Mouse (Mus musculus) cerebellum, adult 11-12 months (tissue): ENCODE measurements around the gene Itpkb.

Experiments
- DNase-seq: peaks from one replicate; pipeline ENCODE4 v3.0.0; 2022

The Itpkb gene

DNA sequence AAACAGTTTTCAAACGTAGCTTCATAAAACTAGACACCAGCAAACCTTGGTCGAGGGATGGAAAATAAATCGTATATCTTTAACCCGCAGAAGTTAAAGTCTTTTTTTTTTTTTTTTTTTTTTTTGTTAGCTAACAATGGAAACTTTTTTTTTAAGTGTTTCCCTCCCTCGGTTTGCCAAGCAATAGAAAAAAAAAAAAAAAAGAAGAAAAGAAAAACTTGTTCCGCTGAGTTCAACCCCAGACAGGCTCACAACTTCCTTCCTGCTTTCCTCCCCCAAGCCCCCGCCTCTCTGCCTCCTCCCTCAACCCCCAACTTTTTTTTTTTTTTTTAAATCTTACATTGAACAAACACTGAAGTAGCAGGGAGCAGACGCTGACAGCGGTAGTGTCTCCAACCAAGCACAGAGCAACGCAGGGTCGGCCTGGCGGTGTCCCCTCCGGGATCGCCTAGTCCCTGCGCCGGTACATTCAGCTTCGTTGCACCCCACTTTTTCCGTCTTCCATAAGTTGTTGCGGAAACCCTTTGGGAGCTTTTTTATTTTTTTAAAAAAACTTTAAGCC lies at the start of gene Itpkb:
Gene Itpkb (plus strand): TSS at position 341 of the 562 bp plus-strand sequence.
- DNase-seq: peak; percentile 31

DNA sequence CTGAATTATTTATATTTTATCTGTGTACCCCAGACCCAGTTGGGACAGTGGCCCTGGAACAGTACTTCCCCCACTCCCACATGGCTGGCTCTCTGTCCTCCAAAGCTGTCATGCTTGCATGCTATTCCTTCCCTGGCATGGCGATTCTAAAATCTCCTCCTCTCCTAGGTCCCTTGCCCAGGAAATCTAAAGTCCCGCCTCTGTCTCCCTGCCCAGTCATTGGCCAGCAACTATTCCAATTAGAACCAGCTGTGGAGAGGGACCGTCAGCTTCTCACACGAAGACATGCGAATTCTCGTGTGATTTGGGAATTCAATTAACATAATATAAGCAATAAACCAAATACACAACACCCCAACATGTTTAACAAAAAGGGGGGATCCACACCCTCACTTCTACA lies 47.7 kb upstream of the Itpkb start:
- DNase-seq: no peak

DNA sequence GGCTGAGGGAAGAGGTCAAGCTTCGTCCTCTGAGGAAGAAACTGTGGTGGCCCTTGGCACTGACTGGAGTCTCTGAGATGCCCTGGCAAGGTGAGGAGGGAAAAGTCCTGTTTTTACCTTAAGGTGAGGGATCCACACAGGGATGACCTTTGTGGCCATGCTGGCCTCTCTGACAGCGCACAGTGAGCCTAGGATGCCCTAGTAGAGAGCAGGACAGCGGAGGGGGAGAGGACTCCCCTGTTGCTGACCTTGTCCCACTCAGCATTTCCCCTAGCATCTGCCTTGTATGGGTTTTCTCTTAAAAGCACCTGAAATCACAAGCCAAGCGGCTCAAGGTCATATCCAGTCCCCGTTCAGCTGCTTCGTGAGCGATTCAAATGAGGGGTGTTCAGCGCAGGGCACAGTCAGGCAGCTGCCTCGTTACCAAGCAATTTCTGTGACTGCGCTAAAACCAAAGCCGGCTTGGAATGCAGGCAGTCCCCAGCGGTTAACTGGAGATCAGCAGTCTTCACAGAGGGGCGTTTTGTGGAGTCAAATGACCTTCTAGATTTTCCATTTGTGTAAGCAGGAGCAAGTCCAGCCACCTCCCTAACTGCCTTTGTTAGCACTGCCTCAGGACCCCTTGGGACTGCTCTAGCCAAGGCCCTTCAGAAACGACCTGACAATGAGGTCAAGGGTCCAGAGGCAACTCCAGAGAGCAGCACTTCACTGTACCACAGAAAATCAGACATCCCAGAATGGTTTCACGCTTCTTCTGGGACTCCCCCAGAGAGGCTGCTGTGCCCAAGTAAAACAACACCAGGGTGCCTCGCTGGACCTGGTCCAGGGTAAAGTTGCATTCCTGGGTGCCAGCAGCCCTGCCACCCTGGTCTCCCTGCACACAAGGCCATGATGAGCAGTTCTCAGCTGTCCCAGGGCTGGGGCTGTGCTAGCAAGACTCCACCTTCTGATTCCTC lies 46.2 kb upstream of the Itpkb start:
- DNase-seq: no peak

DNA sequence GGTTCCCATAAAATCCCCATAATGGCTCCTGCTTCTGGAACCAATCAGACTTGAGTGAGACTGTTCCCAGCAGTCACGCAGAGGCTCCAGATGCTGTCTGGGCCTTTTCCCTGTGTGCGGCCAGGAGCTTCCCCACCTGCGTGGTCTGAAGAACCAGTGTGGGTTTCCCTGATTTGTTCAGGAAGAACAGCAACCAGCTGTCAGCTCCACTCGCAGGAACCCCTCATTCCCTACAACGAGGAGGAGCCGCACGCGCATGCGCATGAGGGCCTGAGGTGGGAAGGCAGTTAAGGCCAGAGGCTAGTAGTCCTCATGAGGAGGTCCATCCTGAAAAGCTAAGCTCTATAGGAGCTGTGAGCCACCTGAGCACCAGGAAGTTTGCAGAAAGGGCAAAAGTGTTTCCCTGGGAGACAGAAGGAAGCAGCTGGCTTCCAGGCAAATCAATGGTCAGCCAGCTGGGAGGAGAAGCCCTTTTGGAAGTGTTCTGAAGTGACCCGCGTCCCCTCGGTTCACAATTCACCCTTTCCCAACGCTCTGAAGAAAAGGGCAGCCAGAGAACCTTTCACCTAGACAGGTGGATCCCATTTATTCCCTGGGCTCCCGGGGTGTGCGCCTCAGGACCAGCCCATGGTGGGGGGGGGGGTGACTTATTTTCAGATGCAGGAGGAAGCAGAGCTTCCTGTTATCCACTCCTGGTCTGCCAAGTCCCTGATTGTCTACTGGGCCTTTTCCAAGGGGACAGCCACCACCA lies 44.0 kb upstream of the Itpkb start:
- DNase-seq: no peak

DNA sequence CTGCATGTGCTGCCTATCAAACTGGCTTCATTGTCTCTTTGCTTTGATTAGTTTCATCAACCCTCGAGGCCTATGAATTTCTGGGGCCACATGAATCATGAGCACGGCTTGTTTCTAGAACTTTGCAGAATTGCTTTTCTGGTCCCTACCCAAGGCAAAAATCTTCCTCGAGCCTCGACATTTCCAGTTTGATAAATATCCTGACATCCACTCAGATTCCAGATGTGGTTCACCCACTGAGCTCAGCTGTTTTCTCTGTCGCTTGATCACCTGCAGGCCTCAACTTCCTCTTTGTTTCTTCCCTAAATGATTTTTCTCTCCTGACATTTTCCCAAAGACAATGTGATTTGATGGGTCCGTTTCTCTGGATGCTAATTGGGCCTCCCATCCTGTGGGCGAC lies 42.1 kb upstream of the Itpkb start:
- no peak for DNase-seq

DNA sequence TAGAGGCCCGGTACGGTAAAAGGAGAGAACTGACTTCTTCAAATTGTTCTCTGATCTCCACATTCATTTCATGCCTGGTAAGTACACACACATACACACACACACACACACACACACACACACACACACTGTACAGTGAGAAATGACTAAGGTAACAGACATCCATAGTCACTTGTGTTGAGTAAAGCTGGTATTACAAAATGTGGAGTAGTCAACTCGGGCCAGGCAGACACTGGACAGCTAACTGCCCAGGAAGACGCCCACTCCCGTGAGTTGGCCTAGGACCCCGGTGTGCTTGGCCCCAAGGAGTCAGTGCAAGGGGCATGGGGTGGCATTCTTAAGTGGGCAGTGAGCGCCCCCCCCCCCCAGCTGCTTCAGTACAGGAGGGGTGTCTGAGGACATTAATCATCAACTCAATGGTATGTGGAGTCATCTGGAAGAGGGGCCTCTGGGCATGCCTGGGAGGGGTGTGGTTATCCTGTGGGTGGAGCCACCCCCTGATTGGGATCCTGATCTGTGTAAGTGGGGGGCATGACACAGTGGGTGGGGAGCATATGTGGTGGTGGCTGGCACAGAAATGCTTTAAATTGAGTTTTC lies 41.3 kb upstream of the Itpkb start:
- DNase-seq: no peak

DNA sequence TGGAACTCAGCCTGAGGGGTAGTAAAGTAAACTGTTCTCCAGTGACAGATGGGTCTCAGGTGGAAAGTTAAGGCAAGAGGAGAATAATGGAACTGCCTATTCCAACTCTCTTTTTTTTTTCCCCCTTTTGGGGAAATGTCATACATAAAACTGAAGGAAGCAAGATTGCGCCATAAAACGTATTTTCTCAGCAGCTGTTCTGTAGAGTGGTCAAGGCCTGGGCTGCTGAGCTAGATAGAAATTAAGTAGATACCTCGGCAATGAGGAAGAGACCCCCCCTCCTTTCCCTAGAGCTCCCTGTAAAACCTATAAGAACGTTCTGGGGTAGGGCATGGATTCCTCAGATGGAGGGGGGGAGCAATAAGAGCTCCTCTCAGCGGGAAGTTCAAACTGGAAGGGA lies 40.5 kb upstream of the Itpkb start:
- no peak for DNase-seq

DNA sequence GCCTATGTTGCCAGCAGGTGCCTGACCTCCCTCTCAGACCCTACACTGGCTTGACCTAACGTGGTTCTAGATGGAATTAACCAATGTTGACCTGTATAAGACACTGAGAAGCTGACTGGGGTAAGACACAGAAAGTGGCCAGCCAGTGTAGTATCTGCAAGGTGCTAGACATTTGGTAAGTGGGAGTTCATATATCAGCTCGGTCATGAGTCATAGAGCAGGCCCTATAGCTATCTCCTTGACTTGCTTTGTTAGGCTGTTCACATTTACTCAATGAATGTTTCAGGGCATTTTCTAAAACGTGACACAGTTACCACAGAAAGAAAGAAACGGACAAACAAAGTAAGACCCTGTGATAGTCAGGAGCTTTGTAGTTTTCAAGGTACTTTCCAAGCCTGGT lies 39.9 kb upstream of the Itpkb start:
- DNase-seq: no peak

DNA sequence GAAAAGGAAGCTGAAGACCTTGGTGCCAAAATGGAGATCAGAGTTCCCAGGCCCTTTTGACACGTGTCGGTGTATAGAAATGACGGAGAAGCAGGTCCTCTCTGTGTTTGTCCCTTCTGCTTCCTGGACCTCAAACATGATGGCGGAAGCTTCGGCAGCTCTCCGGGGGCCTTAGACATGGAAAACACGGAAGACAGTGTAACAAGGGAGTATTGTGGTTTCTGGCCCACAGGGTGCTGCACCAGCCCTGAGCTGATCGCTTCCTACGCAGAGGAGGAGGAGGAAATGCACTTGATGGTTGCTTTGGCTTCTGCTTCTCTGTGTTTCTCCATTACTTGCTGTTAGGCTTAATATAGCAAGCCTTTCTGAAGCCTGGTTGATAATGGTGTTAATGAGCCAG lies 34.2 kb upstream of the Itpkb start:
- no peak for DNase-seq

DNA sequence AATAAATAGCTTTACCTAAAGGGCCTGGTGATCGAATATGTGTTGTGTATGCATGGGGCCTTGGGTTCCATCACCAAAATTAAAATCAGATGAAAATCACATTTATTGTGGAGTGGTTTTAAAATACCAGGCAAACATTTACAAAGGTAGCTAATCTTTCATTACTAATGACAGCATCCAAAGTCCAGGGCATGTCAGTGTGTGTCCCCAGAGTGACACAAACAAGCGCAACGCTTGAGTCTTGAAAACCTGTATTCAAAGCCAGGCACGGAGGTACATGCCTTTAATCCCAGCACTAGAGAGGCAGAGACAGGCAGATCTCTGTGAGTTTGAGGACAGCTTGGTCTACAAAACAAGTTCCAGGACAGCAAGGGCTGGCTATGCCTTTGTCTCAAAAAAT lies 30.6 kb upstream of the Itpkb start:
- DNase-seq: no peak

DNA sequence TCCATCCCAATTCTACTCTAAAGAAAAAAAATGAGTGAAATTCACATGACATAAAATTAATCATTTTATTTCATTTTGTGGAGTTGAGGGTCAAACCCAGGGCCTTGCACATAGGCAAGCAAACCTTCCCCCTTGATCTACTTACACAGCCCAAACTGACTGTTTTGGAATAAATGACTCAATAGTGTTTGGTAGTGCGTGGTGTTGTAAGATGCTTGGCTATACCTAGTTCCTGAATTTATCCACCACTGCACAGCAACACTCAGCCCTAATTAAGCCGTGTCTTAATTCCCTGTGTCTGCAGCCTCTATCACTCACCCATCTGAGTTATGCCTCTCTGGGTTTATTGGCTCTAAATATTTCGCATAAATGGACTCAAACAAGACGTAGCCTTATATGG lies 30.0 kb upstream of the Itpkb start:
- no peak for DNase-seq

DNA sequence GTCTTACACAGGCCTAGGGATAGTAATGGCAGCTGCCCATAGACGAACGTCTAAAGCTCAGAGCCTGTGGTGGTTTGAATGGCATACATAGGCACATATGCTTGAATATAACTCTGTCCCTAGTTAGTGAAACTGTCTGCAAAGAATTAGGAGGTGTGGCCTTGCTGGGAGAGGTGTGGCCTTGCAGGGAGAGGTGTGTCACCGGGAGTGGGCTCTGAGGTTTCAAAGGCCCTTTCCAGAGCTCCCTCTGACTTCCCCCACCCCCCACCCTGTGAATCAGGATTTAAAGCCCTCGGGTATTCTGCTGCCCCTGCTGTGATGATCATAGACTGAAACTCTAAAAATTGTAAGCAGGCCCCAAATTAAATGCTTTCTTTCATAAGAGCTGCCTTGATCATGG lies 29.3 kb upstream of the Itpkb start:
- DNase-seq: no peak

DNA sequence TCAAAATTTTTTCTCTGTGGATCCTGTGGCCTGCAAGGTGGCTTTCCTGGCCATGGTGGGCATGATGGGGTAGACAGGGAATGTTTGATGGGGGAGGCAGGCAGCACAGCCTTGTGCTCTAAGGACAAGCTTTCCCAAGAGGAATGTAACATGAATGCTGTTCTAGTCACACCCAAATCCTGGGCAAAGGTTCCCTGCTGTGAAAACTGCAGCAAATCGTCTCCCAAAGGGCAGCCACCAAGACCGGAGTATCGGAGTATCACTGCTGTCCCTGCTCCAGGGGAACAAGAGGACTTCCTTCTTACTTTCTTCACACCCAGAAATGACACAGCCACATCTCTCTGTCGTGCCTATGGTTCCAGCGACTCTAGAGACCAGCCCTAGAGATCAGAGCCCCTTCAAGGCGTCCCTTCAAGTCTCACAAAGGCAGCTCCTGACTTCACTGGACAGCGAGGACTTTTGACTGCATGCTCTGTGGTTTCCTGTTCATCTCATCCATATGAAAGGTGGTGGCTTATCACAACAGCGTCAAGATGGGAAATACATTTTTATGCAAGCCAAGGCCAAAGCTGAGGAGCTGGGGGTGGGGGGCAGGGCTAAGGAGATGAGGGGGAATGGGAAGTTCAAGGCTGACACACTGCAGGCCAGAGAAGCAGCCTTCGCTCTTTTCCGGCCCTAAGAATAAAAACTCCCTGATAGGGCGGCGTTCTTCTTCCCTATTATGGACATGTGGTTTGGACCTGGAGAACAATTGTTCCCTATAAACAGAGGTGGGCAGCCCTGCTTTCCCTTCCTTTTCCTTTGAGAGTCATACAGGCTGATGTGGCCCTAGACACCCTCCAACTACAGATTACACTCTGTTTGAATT lies 27.8 kb upstream of the Itpkb start:
- no peak for DNase-seq

DNA sequence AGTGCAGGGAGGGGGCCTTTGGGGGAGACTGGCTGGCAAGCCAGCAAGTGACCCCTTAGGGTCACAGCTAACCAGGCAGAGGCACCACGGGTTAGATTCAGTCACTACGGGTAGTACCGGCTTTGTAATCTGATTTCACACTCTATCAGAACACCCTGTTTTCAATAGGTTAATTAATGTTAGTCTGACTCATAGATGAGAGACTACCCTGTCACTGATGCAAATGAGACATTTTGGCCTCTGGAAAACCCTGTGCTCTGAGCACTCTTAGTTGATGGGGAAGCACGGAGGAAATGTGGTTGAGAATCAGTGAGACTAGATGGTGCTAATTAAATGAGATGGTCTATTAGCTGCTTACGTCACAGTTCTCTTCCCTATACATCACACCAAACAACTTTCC lies 26.7 kb upstream of the Itpkb start:
- DNase-seq: no peak

DNA sequence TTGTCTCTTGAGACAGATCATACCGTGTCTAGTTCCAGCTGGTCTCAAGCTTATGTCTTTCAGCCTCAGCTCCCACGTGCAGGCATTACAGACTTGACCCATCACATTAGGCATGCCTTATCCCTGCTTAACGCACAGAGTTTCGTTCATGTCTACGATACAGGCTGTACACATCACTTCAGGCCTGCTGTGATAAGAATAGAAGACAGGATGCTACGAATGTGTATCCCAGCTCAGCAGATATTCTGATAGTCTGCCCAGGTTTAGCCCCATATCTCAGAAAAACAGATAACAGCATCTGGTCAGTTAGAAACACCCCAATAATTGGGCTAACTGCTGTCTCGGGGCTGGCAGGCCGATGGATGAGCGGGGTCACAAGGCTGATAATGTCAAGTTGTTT lies 23.4 kb upstream of the Itpkb start:
- no peak for DNase-seq

DNA sequence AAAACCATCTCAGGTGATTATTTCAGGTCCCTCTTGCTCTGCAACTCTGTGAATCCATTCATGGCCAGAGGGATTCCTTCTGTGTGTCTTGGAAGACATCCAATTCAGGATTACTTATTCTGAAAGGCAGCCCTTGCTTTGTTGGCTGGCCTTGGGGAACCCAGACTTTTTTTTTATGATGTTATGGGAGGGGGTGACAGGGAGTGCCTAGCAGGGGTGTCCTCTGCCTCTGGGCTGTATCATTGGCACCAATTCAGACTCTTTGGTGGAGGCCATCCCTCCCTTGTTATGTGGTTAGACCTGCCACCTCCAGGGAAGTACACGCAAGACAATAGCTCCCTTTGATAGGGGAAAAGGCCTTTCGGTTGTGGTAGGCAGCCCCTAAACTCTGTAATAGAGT lies 22.6 kb upstream of the Itpkb start:
- no peak for DNase-seq

DNA sequence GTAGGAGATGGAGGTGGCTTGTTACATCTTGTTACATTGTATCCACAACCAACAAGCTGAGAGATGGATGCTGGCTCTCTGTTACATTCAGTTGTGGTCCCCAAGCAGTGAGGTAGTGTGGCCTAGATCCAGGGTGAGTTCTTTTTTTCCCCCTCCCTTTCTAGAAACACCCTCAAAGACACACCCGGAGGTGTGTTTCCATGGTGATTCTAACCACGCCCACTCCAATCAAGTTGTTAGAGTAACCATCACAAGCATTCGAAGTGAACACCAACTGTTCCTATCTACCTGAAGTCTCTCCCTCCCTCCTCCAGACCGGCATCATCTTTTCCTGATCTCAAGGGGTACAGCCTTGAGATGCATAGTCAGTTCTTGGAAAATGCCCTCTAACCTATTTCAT lies 21.4 kb upstream of the Itpkb start:
- no peak for DNase-seq

DNA sequence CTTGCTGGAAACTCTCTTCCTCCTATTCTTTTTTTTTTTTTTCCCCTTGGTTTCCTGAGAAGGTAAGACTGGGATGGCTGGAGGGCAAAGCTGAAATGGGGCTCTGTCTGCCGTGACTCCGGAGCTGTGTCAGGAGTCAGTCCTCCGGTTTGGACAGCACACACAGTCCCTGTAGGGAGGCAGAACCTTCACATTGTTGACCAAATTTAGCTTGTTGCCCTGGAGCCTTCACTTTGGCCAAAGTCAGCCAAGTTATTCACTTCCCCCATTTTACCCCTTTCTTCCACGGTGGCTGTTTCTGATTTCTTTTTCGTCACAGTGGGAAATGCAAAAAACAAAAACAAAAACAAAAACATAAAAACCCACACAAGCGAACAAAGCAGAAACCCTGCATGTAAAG lies 18.0 kb upstream of the Itpkb start:
- DNase-seq: no peak

DNA sequence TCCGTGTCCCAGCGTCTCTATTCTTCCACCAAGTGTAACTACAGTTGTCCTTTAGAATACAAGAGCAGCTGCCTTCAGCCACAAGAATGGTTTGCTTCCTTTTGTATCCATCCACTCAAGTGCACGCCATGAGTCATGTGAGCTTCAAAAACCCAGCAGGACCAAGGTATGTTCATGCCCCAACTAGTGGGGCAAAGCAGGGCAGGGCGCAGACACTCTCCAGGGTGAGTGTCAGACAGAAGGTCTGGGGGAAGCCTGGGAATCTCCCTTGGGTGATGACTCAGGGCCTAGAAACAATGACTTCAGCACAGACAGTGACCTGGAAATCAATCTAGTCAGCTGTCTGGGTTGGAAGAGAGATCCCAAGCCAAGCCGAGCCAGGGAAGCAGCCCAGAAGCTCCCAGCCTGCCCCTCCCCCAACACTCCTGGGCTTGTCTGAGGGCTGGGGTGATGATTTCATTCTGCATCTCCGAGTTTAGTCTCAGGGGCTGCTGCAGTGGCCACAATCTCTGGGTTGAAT lies 17.4 kb upstream of the Itpkb start:
- peak; percentile 52 for DNase-seq

DNA sequence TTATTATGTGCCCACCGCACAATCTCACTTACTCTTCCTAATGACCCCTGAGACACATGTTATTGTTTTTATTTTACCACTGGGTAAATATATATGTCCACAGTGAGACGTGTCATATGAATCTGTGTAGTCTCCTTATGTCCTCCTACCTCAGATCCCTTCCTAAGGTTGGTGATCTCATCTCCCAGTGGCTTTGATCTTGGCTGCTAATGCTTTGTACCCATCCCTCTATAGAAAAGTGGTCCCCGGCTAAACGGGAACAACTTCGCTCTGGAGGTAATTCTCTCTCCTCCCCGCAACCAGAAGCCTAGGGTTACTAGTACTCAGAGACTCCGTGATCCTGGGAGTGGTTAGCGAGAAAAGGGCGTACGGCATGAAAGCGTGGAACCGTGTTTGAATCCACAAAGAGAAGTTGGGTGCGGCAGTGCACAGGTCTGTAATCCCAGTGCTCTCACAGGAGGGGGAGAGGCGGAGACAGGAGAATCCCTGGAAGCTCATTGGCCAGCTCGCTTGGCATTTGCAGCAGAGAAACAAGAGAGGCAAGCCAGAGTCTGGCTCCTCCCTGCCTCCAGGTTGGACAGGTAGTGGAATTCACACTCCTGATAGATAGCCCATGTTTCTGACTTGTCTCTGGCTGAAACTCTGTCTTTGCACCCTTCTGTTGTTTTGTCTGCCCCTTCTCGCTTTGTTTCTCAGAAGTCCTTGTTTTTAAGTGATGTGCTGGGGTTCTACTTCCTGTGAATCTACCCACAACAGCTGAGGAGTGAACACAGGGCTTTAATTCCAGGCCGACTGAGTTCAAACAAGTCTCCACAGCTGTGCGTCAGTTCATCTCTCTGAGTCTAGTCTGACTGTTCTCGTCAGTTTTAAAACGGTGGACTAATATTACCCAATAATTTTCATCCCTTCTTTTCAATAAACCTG lies 16.5 kb upstream of the Itpkb start:
- peak; percentile 59 for DNase-seq

DNA sequence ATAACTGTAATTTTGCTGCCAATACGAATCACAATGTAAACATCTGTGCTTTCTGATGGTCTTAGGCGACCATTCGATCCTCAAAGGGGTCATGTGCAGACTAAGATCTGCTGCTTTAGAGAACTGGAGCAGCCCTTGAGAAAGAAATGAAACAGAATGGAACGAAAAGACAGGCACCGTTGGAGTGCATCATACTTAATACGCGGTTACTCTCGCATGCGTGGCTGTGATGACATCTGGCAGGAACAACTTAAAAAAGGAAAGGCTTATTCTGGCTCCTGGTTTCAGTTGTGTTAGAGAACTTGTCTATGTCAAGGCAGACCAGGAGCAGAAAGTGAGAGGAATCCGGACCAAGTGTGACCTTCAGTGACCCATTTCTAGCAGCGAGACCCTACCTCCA lies 15.6 kb upstream of the Itpkb start:
- DNase-seq: no peak
